Mouse (Mus musculus): ENCODE data around the gene Clec3a. TPM values are rescaled to one million over a fixed set of nuclear protein-coding genes. Genes with fewer than 3 reads are reported as not detected.

Gene Clec3a
- polyA plus RNA-seq, 1 experiment from 2014 or later: 0.29 TPM

DNA sequence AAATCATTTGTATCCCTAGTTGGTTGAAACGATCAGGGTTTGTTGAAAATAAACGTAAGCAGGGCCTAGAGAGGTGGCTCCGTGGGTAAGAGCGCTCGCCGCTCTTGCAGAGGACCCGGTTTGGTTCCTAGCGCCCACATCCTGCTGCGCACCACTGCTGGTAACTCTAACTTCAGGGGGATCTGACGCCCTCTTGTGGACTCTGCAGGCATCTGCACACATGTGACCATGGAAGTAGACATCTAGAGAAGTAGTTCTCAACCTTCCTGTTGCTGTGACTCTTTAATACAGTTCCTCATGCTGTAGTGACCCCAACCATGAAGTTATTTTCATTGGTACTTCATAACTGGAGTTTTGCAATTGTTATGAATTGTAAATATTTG is 51.3 kb downstream of the Clec3a start:
- H3K27ac ChIP-seq (ENCODE audit: low read depth, low read length): no peak overlapping the region

DNA sequence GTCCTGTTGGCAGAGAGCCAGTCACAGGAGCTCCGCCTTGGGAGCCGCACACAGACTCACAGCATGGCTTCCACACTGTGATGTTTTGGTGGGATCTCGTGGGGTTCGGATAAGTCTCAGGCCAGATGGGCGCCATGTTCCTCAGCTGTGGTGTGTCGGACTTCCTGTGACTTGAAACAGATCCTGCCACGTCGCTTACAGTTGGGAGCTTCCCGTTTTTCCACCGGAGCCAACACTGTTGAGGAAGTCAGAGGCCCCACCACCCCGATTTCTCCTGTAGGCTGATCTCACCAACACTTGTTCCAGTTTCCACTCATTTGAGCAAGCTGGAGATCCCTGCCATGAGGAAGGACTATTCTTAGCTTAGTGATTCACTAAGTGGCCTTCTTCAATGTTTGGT is 55.7 kb downstream of the Clec3a start:
- Histone ChIP-seq H3K4me2 (ENCODE audit: low read length) (no peak overlapping the region), H3K36me3 (ENCODE audit: control insufficient read depth, insufficient read depth, low read length) (no peaks in the 10 kb centered on the region), H3K27ac (ENCODE audit: low read depth, low read length) (no peak overlapping the region), H3K9me3 (ENCODE audit: control insufficient read depth, low read length) (no peaks in the 10 kb centered on the region), H3K9ac (ENCODE audit: low read depth, low read length) (no peak overlapping the region), H3K4me1 (ENCODE audit: control insufficient read depth, insufficient read depth, low read depth, low read length) (no peaks in the 10 kb centered on the region; the same call in 1 of the 2 replicates), H3K4me3 (ENCODE audit: low read length) (no peak overlapping the region), H3K27me3 (replicated peaks; ENCODE audit: control insufficient read depth, insufficient read depth, low read length) (no peaks in the 10 kb centered on the region; the same call in 1 of the 2 replicates)
- ATAC-seq: no peak
- 79% methylated on average over 11 of the region's 11 CpGs for WGBS

More for the DNA sequence above, 51.3 kb downstream of the Clec3a start:
- Histone ChIP-seq H3K36me3 (ENCODE audit: control insufficient read depth, insufficient read depth, low read length) (no peaks in the 10 kb centered on the region), H3K4me3 (ENCODE audit: low read length) (no peak overlapping the region), H3K27me3 (replicated peaks; ENCODE audit: control insufficient read depth, insufficient read depth, low read length) (no peaks in the 10 kb centered on the region; the same call in 1 of the 2 replicates), H3K4me2 (ENCODE audit: low read length) (no peak overlapping the region; the same call in 1 of the 2 replicates), H3K4me1 (ENCODE audit: control insufficient read depth, insufficient read depth, low read depth, low read length) (no peaks in the 10 kb centered on the region; the same call in 1 of the 2 replicates), H3K9ac (ENCODE audit: low read depth, low read length) (no peak overlapping the region), H3K9me3 (ENCODE audit: control insufficient read depth, low read length) (no peaks in the 10 kb centered on the region)
- ATAC-seq: no peak
- WGBS: 84% methylated on average over 10 of the region's 10 CpGs

Other genes with a start within 250 kb of the Clec3a start
- gene Vat1l, start 212.5 kb upstream of the Clec3a start, polyA plus RNA-seq (2015; fragmentation: Nextera tagmentation; extraction: Ambion mirVana): 76.2 and 79.7 TPM in 2 replicates
- gene Wwox, start 21.6 kb downstream of the Clec3a start, polyA plus RNA-seq (2015; fragmentation: Nextera tagmentation; extraction: Ambion mirVana): 13.6 and 14.9 TPM in 2 replicates

Measured in hindbrain, embryonic 16.5 days (tissue).